Comparison of ENCODE assay signal across 7 mouse cellular contexts in the genomic region with DNA sequence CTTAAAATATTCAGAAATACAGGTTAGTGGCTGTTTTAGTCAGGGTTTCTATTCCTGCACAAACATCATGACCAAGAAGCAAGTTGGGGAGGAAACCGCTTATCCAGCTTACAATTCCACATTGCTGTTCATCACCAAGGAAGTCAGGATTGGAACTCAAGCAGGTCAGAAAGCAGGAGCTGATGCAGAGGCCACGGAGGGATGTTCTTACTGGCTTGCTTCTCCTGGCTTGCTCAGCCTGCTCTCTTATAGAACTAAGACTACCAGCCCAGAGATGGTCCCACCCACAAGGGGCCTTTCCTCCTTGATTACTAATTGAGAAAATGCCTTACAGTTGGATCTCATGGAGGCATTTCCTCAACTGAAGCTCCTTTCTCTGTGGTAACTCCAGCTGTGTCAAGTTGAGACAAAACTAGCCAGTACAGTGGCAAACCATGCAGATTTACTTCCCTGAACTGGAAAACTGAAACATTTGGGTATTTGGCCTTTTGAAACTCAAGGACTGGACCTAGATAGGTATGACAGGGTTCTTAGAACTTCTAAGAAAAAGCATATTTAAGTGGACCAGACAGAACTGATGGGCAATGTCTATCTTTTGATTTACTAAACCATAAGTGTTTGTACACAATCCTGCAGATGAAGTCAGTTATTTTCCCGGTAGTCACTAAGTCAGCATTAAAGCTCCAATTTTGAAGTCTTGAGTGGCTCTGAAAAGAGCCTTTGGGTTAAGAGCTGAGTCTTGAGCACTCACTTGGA. TPM values are rescaled to one million over a fixed set of nuclear protein-coding genes. Genes with fewer than 3 reads are reported as not detected.
DNase-seq lines count a peak whose midpoint lies in the region; ATAC-seq and TF ChIP-seq lines count a peak whose summit lies in the region.
"Not testable (repeated sequence)": the region's sequence is repeated elsewhere in the genome, so short reads cannot be mapped to it uniquely, and the experiment has no call there.

No protein-coding gene starts in this region.

- H3K27me3 ChIP-seq in forebrain, embryonic 11.5 days (ENCODE audit: control insufficient read depth, insufficient read depth, low read length); heart, embryonic 15.5 days; intestine, postnatal 0 days (replicated peaks; ENCODE audit: control insufficient read depth, insufficient read depth, low read length); liver, embryonic 11.5 days (replicated peaks; ENCODE audit: control insufficient read depth, insufficient read depth, low read length); midbrain, embryonic 11.5 days (ENCODE audit: control insufficient read depth, insufficient read depth, low read length); small intestine, adult 2 months (ENCODE audit: control insufficient read depth, insufficient read depth, low read length): not testable (repeated sequence)

- DNase-seq in forebrain, embryonic 11.5 days (ENCODE audit: low spot score), result peak; percentile 41
- not testable (repeated sequence) for DNase-seq in liver, embryonic 11.5 days (ENCODE audit: low spot score)
- peak; percentile 91 for DNase-seq in midbrain, embryonic 11.5 days (ENCODE audit: low spot score, missing footprints)

- H3K36me3 ChIP-seq in forebrain, embryonic 11.5 days (ENCODE audit: control insufficient read depth, insufficient read depth, low read length); heart, embryonic 15.5 days; intestine, postnatal 0 days (ENCODE audit: control insufficient read depth, insufficient read depth); liver, embryonic 11.5 days (ENCODE audit: control insufficient read depth, insufficient read depth, low read length); midbrain, embryonic 11.5 days (ENCODE audit: control insufficient read depth, insufficient read depth, low read length); small intestine, adult 2 months (ENCODE audit: control insufficient read depth, insufficient read depth, low read length): not testable (repeated sequence)

- not testable (repeated sequence) for H3K9me3 ChIP-seq in forebrain, embryonic 11.5 days (ENCODE audit: control insufficient read depth, low read length); heart, embryonic 15.5 days (replicated peaks); intestine, postnatal 0 days (ENCODE audit: control insufficient read depth); liver, embryonic 11.5 days (ENCODE audit: control insufficient read depth, low read length); midbrain, embryonic 11.5 days (ENCODE audit: control insufficient read depth, low read length)

- H3K4me3 ChIP-seq in bone marrow macrophage, adult 2 months (ENCODE audit: insufficient read depth, low read length), result peak overlapping the region; percentile 54
- peak overlapping the region; percentile 40 for H3K4me3 ChIP-seq in forebrain, embryonic 11.5 days (ENCODE audit: low read depth, low read length)
- peak overlapping the region; percentile 58 for H3K4me3 ChIP-seq in heart, embryonic 15.5 days
- peak overlapping the region; percentile 36 for H3K4me3 ChIP-seq in intestine, postnatal 0 days (ENCODE audit: low read depth, low read length)
- peak overlapping the region; percentile 53 for H3K4me3 ChIP-seq in liver, embryonic 11.5 days (ENCODE audit: low read depth, low read length)
- H3K4me3 ChIP-seq in midbrain, embryonic 11.5 days (ENCODE audit: low read depth, low read length), result peak overlapping the region; percentile 43
- H3K4me3 ChIP-seq in small intestine, adult 2 months (ENCODE audit: low read depth, low read length), result peak overlapping the region; percentile 92

- TF ChIP-seq POLR2A in bone marrow macrophage, adult 2 months (IDR thresholded peaks at IDR 0.05; ENCODE audit: borderline replicate concordance, low read depth, low read length); small intestine, adult 2 months (IDR thresholded peaks at IDR 0.05; ENCODE audit: low read depth, low read length): not testable (repeated sequence)

- H3K27ac ChIP-seq in bone marrow macrophage, adult 2 months (ENCODE audit: insufficient read depth, low read depth, low read length), result peak overlapping the region; percentile 73
- peak overlapping the region; percentile 94 for H3K27ac ChIP-seq in forebrain, embryonic 11.5 days (ENCODE audit: low read depth, low read length)
- peak overlapping the region; percentile 87 for H3K27ac ChIP-seq in heart, embryonic 15.5 days
- H3K27ac ChIP-seq in intestine, postnatal 0 days (ENCODE audit: low read depth, low read length), result peak overlapping the region; percentile 64; the same call in 1 of the 2 replicates
- peak overlapping the region; percentile 98 for H3K27ac ChIP-seq in liver, embryonic 11.5 days (ENCODE audit: low read depth, low read length)
- H3K27ac ChIP-seq in midbrain, embryonic 11.5 days (ENCODE audit: low read depth, low read length), result peak overlapping the region; percentile 79
- H3K27ac ChIP-seq in small intestine, adult 2 months (ENCODE audit: insufficient read depth, low read depth, low read length), result peak overlapping the region; percentile 92

- ATAC-seq in forebrain, embryonic 11.5 days (replicated peaks; ENCODE audit: low FRiP score); heart, embryonic 15.5 days (replicated peaks; ENCODE audit: insufficient number of reproducible peaks, insufficient read depth, low FRiP score, low read depth); intestine, postnatal 0 days; midbrain, embryonic 11.5 days (ENCODE audit: low FRiP score): not testable (repeated sequence)
- 0 out of 2 replicates have a peak, but pooled peaks have one; percentile 0 for ATAC-seq in liver, embryonic 11.5 days (replicated peaks; ENCODE audit: low FRiP score)

- H3K4me2 ChIP-seq in forebrain, embryonic 11.5 days (ENCODE audit: low read depth, low read length, severe bottlenecking), result peak overlapping the region; percentile 53
- peak overlapping the region; percentile 77 for H3K4me2 ChIP-seq in heart, embryonic 15.5 days
- H3K4me2 ChIP-seq in intestine, postnatal 0 days (replicated peaks; ENCODE audit: low read depth), result peak overlapping the region; percentile 78
- peak overlapping the region; percentile 83 for H3K4me2 ChIP-seq in liver, embryonic 11.5 days
- H3K4me2 ChIP-seq in midbrain, embryonic 11.5 days, result peak overlapping the region; percentile 62

- peak overlapping the region; percentile 68 for H3K9ac ChIP-seq in forebrain, embryonic 11.5 days (ENCODE audit: low read length)
- H3K9ac ChIP-seq in heart, embryonic 15.5 days, result peak overlapping the region; percentile 52
- H3K9ac ChIP-seq in intestine, postnatal 0 days (ENCODE audit: low read depth, low read length), result peak overlapping the region; percentile 40; the same call in 1 of the 2 replicates
- peak overlapping the region; percentile 82 for H3K9ac ChIP-seq in liver, embryonic 11.5 days (ENCODE audit: low read depth, low read length)
- H3K9ac ChIP-seq in midbrain, embryonic 11.5 days (ENCODE audit: low read length), result peak overlapping the region; percentile 74

- not testable (repeated sequence) for TF ChIP-seq CTCF in bone marrow macrophage, adult 2 months (IDR thresholded peaks at IDR 0.05; ENCODE audit: low read depth, low read length); intestine, postnatal 0 days (IDR thresholded peaks at IDR 0.05; ENCODE audit: low read depth); small intestine, adult 2 months (IDR thresholded peaks at IDR 0.05; ENCODE audit: extremely low read depth, insufficient read length, insufficient replicate concordance, low read depth, low read length)

- 6% methylated on average over 3 of the region's 3 CpGs for WGBS in forebrain, embryonic 11.5 days
- 19% methylated on average over 3 of the region's 3 CpGs for WGBS in heart, embryonic 15.5 days
- 9% methylated on average over 3 of the region's 3 CpGs for WGBS in intestine, postnatal 0 days
- WGBS in liver, embryonic 11.5 days, result 9% methylated on average over 3 of the region's 3 CpGs
- 2% methylated on average over 3 of the region's 3 CpGs for WGBS in midbrain, embryonic 11.5 days
- WGBS in small intestine, adult 2 months, result 14% methylated on average over 3 of the region's 3 CpGs

- peaks cover 16% of the 10 kb centered on the region for H3K4me1 ChIP-seq in bone marrow macrophage, adult 2 months (ENCODE audit: control insufficient read depth, insufficient read depth, low read length)
- not testable (repeated sequence) for H3K4me1 ChIP-seq in forebrain, embryonic 11.5 days (replicated peaks; ENCODE audit: control insufficient read depth, insufficient read depth, low read length); heart, embryonic 15.5 days (replicated peaks); intestine, postnatal 0 days (replicated peaks; ENCODE audit: control insufficient read depth, insufficient read depth, low read length); midbrain, embryonic 11.5 days (ENCODE audit: control insufficient read depth, insufficient read depth, low read length); small intestine, adult 2 months (ENCODE audit: control insufficient read depth, insufficient read depth, insufficient read length, low read length)
- H3K4me1 ChIP-seq in liver, embryonic 11.5 days (replicated peaks; ENCODE audit: control insufficient read depth, insufficient read depth, low read length), result peaks cover 11% of the 10 kb centered on the region

RNA-seq across cellular contexts. Expression of a gene that starts 0.8 kb away (rescaled TPM):
- 0.71 and 0.97 TPM in 2 replicates for polyA plus RNA-seq in bone marrow macrophage, adult 2 months (2012; ENCODE audit: insufficient read depth, insufficient read length, missing spikeins)
- 0.85 and 1.2 TPM in 2 replicates for polyA plus RNA-seq in forebrain, embryonic 11.5 days (2014; fragmentation: Nextera tagmentation; extraction: Ambion mirVana)
- 0.61 and 0.74 TPM in 2 replicates for polyA plus RNA-seq in heart, embryonic 15.5 days (2015; fragmentation: Nextera tagmentation; extraction: Ambion mirVana)
- polyA plus RNA-seq in intestine, postnatal 0 days (2015; fragmentation: Nextera tagmentation; extraction: Ambion mirVana), result 0.18 and 0.23 TPM in 2 replicates
- polyA plus RNA-seq in liver, embryonic 11.5 days (2014; fragmentation: Nextera tagmentation; extraction: Ambion mirVana), result 1.6 and 1.7 TPM in 2 replicates
- polyA plus RNA-seq in midbrain, embryonic 11.5 days (2014; fragmentation: Nextera tagmentation; extraction: Ambion mirVana), result 0.44 and 0.87 TPM in 2 replicates
- polyA plus RNA-seq in small intestine, adult 2 months (2012; rRNA removed), result 2.4 and 5.1 TPM in 2 replicates

RNA-seq across cellular contexts. Expression of a gene that starts 1.4 kb away (rescaled TPM):
- polyA plus RNA-seq in bone marrow macrophage, adult 2 months (2012; ENCODE audit: insufficient read depth, insufficient read length, missing spikeins), result 0.80 TPM in 1 of 2 replicates, not detected in the other
- polyA plus RNA-seq in forebrain, embryonic 11.5 days (2014; fragmentation: Nextera tagmentation; extraction: Ambion mirVana), result 0.92 and 1.4 TPM in 2 replicates
- polyA plus RNA-seq in heart, embryonic 15.5 days (2015; fragmentation: Nextera tagmentation; extraction: Ambion mirVana), result 0.16 and 0.25 TPM in 2 replicates
- polyA plus RNA-seq in intestine, postnatal 0 days (2015; fragmentation: Nextera tagmentation; extraction: Ambion mirVana), result 0.37 TPM in 1 of 2 replicates, not detected in the other
- 0.42 and 0.62 TPM in 2 replicates for polyA plus RNA-seq in liver, embryonic 11.5 days (2014; fragmentation: Nextera tagmentation; extraction: Ambion mirVana)
- polyA plus RNA-seq in midbrain, embryonic 11.5 days (2014; fragmentation: Nextera tagmentation; extraction: Ambion mirVana), result 1.2 and 1.3 TPM in 2 replicates
- 9.6 and 13.1 TPM in 2 replicates for polyA plus RNA-seq in small intestine, adult 2 months (2012; rRNA removed)

RNA-seq across cellular contexts. Expression of a gene that starts 7.2 kb away (rescaled TPM):
- polyA plus RNA-seq in bone marrow macrophage, adult 2 months (2012; ENCODE audit: insufficient read depth, insufficient read length, missing spikeins), result not detected in 2 replicates
- 5.2 and 5.7 TPM in 2 replicates for polyA plus RNA-seq in forebrain, embryonic 11.5 days (2014; fragmentation: Nextera tagmentation; extraction: Ambion mirVana)
- 1.6 and 3.1 TPM in 2 replicates for polyA plus RNA-seq in heart, embryonic 15.5 days (2015; fragmentation: Nextera tagmentation; extraction: Ambion mirVana)
- 1.2 and 2.1 TPM in 2 replicates for polyA plus RNA-seq in intestine, postnatal 0 days (2015; fragmentation: Nextera tagmentation; extraction: Ambion mirVana)
- polyA plus RNA-seq in liver, embryonic 11.5 days (2014; fragmentation: Nextera tagmentation; extraction: Ambion mirVana), result 5.2 TPM in 2 replicates
- 4.0 and 4.8 TPM in 2 replicates for polyA plus RNA-seq in midbrain, embryonic 11.5 days (2014; fragmentation: Nextera tagmentation; extraction: Ambion mirVana)
- 43.4 and 65.8 TPM in 2 replicates for polyA plus RNA-seq in small intestine, adult 2 months (2012; rRNA removed)

RNA-seq across cellular contexts. Expression of a gene that starts 8.7 kb away (rescaled TPM):
- polyA plus RNA-seq in bone marrow macrophage, adult 2 months (2012; ENCODE audit: insufficient read depth, insufficient read length, missing spikeins), result 42.5 and 76.9 TPM in 2 replicates
- 7.7 and 9.3 TPM in 2 replicates for polyA plus RNA-seq in forebrain, embryonic 11.5 days (2014; fragmentation: Nextera tagmentation; extraction: Ambion mirVana)
- polyA plus RNA-seq in heart, embryonic 15.5 days (2015; fragmentation: Nextera tagmentation; extraction: Ambion mirVana), result 2.2 and 2.6 TPM in 2 replicates
- polyA plus RNA-seq in intestine, postnatal 0 days (2015; fragmentation: Nextera tagmentation; extraction: Ambion mirVana), result 2.7 and 3.0 TPM in 2 replicates
- 1.1 and 5.1 TPM in 2 replicates for polyA plus RNA-seq in liver, embryonic 11.5 days (2014; fragmentation: Nextera tagmentation; extraction: Ambion mirVana)
- 6.4 and 9.1 TPM in 2 replicates for polyA plus RNA-seq in midbrain, embryonic 11.5 days (2014; fragmentation: Nextera tagmentation; extraction: Ambion mirVana)
- polyA plus RNA-seq in small intestine, adult 2 months (2012; rRNA removed), result 631 and 1,420 TPM in 2 replicates

RNA-seq across cellular contexts. Expression of a gene that starts 9.0 kb away (rescaled TPM):
- polyA plus RNA-seq in bone marrow macrophage, adult 2 months (2012; ENCODE audit: insufficient read depth, insufficient read length, missing spikeins), result 4.7 TPM in 1 of 2 replicates, not detected in the other
- polyA plus RNA-seq in forebrain, embryonic 11.5 days (2014; fragmentation: Nextera tagmentation; extraction: Ambion mirVana), result 1.2 and 1.3 TPM in 2 replicates
- 0.62 and 0.66 TPM in 2 replicates for polyA plus RNA-seq in heart, embryonic 15.5 days (2015; fragmentation: Nextera tagmentation; extraction: Ambion mirVana)
- polyA plus RNA-seq in intestine, postnatal 0 days (2015; fragmentation: Nextera tagmentation; extraction: Ambion mirVana), result 0.46 TPM in 1 of 2 replicates, not detected in the other
- 0.66 and 1.4 TPM in 2 replicates for polyA plus RNA-seq in liver, embryonic 11.5 days (2014; fragmentation: Nextera tagmentation; extraction: Ambion mirVana)
- 0.53 and 0.77 TPM in 2 replicates for polyA plus RNA-seq in midbrain, embryonic 11.5 days (2014; fragmentation: Nextera tagmentation; extraction: Ambion mirVana)
- 13.6 and 21.3 TPM in 2 replicates for polyA plus RNA-seq in small intestine, adult 2 months (2012; rRNA removed)

Comparison
In these comparisons a context has a peak if more than half of its experiments do, and no peak if none do; other contexts are left out.
1. H3K4me3 ChIP-seq: peak in every context shown above with its lines; median percentile 92 in small intestine, adult 2 months; 58 in heart, embryonic 15.5 days; 54 in bone marrow macrophage, adult 2 months; 53 in liver, embryonic 11.5 days; 43 in midbrain, embryonic 11.5 days; 40 in forebrain, embryonic 11.5 days; 36 in intestine, postnatal 0 days.